Mouse (Mus musculus) bone marrow, adult 2 months (tissue): Measurements from ENCODE around the gene Suclg2. TPM values are rescaled to one million over a fixed set of nuclear protein-coding genes. Genes with fewer than 3 reads are reported as not detected.

ENCODE experiments used
- H3K27ac ChIP-seq: fragments of 200-500 bp; 2 replicates; pipeline ENCODE4 v1.5.1; 2012; ENCODE audit warnings: low read depth, mild to moderate bottlenecking, control low read depth, inconsistent platforms, low read length; ENCODE audit not compliant: control insufficient read depth, poor library complexity, insufficient read depth
- H3K4me1 ChIP-seq: fragments of 200-500 bp; 2 replicates; pipeline ENCODE4 v1.6.1; 2011; ENCODE audit warnings: low read length; ENCODE audit not compliant: control insufficient read depth, insufficient read depth
- H3K4me3 ChIP-seq: fragments of 200-500 bp; replicated peaks from 2 replicates; pipeline ENCODE3; 2011; ENCODE audit warnings: mild to moderate bottlenecking, low read depth, low read length, control low read depth; ENCODE audit not compliant: control insufficient read depth
- CTCF ChIP-seq: fragments of 200-500 bp; IDR thresholded peaks from 2 replicates; pipeline ENCODE4 v1.5.1; 2011; ENCODE audit warnings: low read length, control low read depth; ENCODE audit not compliant: control insufficient read depth, insufficient read depth
- POLR2A ChIP-seq: fragments of 200-500 bp; IDR thresholded peaks from 2 replicates; pipeline ENCODE4 v1.6.1; 2011; ENCODE audit warnings: low read depth, mild to moderate bottlenecking, control low read depth, low read length, borderline replicate concordance; ENCODE audit not compliant: control insufficient read depth
- WGBS: fragments of 180-500 bp; shearing (Covaris S2); methylation state at CpG from one replicate; pipeline ENCODE4 v1.1.7; 2018; 5-methylcytosine and 5-hydroxymethylcytosine counted together
- polyA plus RNA-seq: library from polyadenylated mRNA; stranded (reverse); fragments of >200 nt; gene quantifications from 2 replicates; pipeline ENCODE4 v1.2.4, GENCODE M21; 2011; ENCODE audit warnings: low replicate concordance; ENCODE audit not compliant: missing spikeins, insufficient read depth, insufficient read length

The Suclg2 gene
- polyA plus RNA-seq, result 9.0 and 12.6 TPM in 2 replicates

GRCm38 (mm10) chr6:95718031-95718968, at the start of gene Suclg2:
Gene Suclg2, minus strand, starts transcription at chr6:95718800.
- Histone ChIP-seq H3K27ac (peak within 1 kb of the TSS; percentile 65; the same call in 1 of the 2 replicates), H3K4me1 (peaks cover 2% of the 10 kb centered on the region; the same call in 1 of the 2 replicates), H3K4me3 (peak within 1 kb of the TSS; percentile 85)
- WGBS, result under 1% methylated on average over 69 of the region's 74 CpGs
- TF ChIP-seq CTCF (no peak), POLR2A (peak; percentile 33; the same call in 1 of the 2 replicates)

GRCm38 (mm10) chr6:95766566-95766965, 48.0 kb upstream of the Suclg2 start:
- no peak for TF ChIP-seq CTCF
- TF ChIP-seq POLR2A, result no peak
- H3K4me1 ChIP-seq, result no peaks in the 10 kb centered on the region
- no peak overlapping the region for H3K4me3 ChIP-seq
- no peak overlapping the region for H3K27ac ChIP-seq
- 69% methylated on average over 4 of the region's 4 CpGs for WGBS

GRCm38 (mm10) chr6:95759558-95760172, 41.1 kb upstream of the Suclg2 start:
- Histone ChIP-seq H3K4me3 (no peak overlapping the region), H3K27ac (no peak overlapping the region), H3K4me1 (no peaks in the 10 kb centered on the region)
- TF ChIP-seq POLR2A (no peak), CTCF (no peak)
- 80% methylated on average over 10 of the region's 10 CpGs for WGBS

GRCm38 (mm10) chr6:95742378-95742777, 23.8 kb upstream of the Suclg2 start:
- Histone ChIP-seq H3K4me1 (no peaks in the 10 kb centered on the region), H3K27ac (no peak overlapping the region), H3K4me3 (no peak overlapping the region)
- WGBS, result 71% methylated on average over 4 of the region's 4 CpGs
- TF ChIP-seq CTCF, result no peak
- TF ChIP-seq POLR2A, result no peak

GRCm38 (mm10) chr6:95731570-95732367, 13.2 kb upstream of the Suclg2 start:
- no peak overlapping the region for H3K4me3 ChIP-seq
- no peaks in the 10 kb centered on the region for H3K4me1 ChIP-seq
- TF ChIP-seq POLR2A (no peak), CTCF (no peak)
- H3K27ac ChIP-seq, result no peak overlapping the region
- 79% methylated on average over 11 of the region's 11 CpGs for WGBS

- TF ChIP-seq POLR2A (no peak), CTCF (no peak)
Measured at GRCm38 (mm10) chr6:95729399-95729798, 10.8 kb upstream of the Suclg2 start.

GRCm38 (mm10) chr6:95725281-95725680, 6.7 kb upstream of the Suclg2 start:
- no peak for TF ChIP-seq CTCF
- no peak for TF ChIP-seq POLR2A
- WGBS, result 77% methylated on average over 6 of the region's 6 CpGs
- Histone ChIP-seq H3K4me3 (no peak overlapping the region), H3K4me1 (no peaks in the 10 kb centered on the region), H3K27ac (no peak overlapping the region)

More at GRCm38 (mm10) chr6:95729399-95729798, 10.8 kb upstream of the Suclg2 start:
- no peak overlapping the region for H3K27ac ChIP-seq
- H3K4me3 ChIP-seq, result no peak overlapping the region
- WGBS, result 39% methylated on average over 5 of the region's 5 CpGs
- no peaks in the 10 kb centered on the region for H3K4me1 ChIP-seq

GRCm38 (mm10) chr6:95723361-95723760, 4.8 kb upstream of the Suclg2 start:
- WGBS, result 88% methylated on average over 6 of the region's 6 CpGs
- no peak for TF ChIP-seq POLR2A

More at GRCm38 (mm10) chr6:95723361-95723760, 4.8 kb upstream of the Suclg2 start:
- Histone ChIP-seq H3K27ac (no peak overlapping the region), H3K4me3 (no peak overlapping the region), H3K4me1 (peaks cover 2% of the 10 kb centered on the region; the same call in 1 of the 2 replicates)
